Mouse (Mus musculus): ENCODE data around the gene Trpv2. TPM values are rescaled to one million over a fixed set of nuclear protein-coding genes. Genes with fewer than 3 reads are reported as not detected.

Gene Trpv2
- total RNA-seq, 2 experiments from 2014 or later: 12.8 to 14.0 TPM

DNA sequence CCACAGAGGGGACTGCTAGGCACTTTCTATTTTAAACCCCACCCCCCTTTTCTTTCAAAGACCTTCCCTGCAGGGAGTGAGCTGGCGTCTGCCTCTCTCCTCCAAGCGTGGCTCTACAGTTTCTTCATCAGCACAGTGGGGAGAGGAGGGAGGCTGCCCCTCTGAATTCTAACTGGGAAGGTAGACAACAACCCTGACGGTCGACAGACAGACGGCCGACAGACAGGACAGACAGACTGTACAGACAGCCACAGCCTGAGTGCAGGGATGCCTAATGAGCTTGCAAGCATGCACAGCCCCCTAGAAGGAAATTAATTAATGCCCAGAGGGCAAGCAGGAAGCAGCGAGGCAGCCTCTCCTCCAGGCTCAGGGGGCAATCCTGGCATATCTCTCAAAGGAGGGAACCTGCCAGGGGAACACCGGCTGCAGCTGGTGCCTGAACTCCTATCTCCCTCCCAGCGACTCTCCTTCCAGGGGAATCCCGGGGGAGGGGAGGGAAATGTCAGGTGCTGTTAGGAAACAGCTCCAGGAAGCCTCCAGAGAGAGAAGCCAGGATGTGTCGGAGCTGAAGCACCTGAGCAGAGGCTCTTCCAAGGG, 56.0 kb downstream of the Trpv2 start:
- DNase-seq (ENCODE audit: low spot score in 2 of 2): no peak
- Histone ChIP-seq H3K27ac (no peak overlapping the region), H3K4me3 (no peak overlapping the region)
- no peak for TF ChIP-seq CTCF (conservative IDR thresholded peaks at IDR 0.05)

DNA sequence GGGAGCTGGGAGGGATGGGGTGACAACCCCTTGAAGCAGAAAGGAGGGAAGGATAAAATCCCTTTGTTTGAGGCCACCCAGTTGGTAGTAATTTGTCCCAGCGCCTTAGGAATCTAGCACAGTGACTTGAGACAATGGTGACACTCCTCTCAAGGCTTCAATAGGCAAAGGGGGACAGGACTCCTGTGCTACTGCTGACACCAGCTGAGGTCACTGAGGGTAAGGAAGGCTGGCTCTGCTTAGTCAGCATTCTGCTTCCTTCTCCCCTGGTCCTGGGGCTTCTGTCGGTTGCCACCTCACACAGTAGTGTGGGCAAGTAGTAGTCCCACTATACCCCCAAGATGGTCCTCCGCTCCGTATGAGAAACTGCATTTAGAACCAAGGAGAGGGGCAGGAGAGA, 56.9 kb downstream of the Trpv2 start:
- Histone ChIP-seq H3K4me3 (no peak overlapping the region), H3K27ac (no peak overlapping the region)
- TF ChIP-seq CTCF (conservative IDR thresholded peaks at IDR 0.05): no peak
- no peak for DNase-seq (ENCODE audit: low spot score in 2 of 2)

- no peak for TF ChIP-seq CTCF (conservative IDR thresholded peaks at IDR 0.05)
- no peak overlapping the region for H3K4me3 ChIP-seq
- no peak for DNase-seq (ENCODE audit: low spot score in 2 of 2)
- H3K27ac ChIP-seq: no peak overlapping the region
These were observed 61.1 kb downstream of the Trpv2 start for GRCm38 (mm10) chr11:62635406-62635805.

- 0 out of 2 replicates have a peak overlapping the region, but pooled peaks have one; percentile 43 for H3K27ac ChIP-seq
- TF ChIP-seq CTCF (conservative IDR thresholded peaks at IDR 0.05): no peak
- DNase-seq (ENCODE audit: low spot score in 2 of 2): no peak
- H3K4me3 ChIP-seq: no peak overlapping the region
These were observed 62.0 kb downstream of the Trpv2 start for GRCm38 (mm10) chr11:62636105-62636839.

GRCm38 (mm10) chr11:62636840-62637221, 62.5 kb downstream of the Trpv2 start:
- Histone ChIP-seq H3K27ac (peak overlapping the region; percentile 33; the same call in 1 of the 2 replicates), H3K4me3 (no peak overlapping the region)
- peak in 1 of 2 experiments; percentile 37 for DNase-seq (ENCODE audit: low spot score in 2 of 2)
- TF ChIP-seq CTCF (conservative IDR thresholded peaks at IDR 0.05): no peak

DNA sequence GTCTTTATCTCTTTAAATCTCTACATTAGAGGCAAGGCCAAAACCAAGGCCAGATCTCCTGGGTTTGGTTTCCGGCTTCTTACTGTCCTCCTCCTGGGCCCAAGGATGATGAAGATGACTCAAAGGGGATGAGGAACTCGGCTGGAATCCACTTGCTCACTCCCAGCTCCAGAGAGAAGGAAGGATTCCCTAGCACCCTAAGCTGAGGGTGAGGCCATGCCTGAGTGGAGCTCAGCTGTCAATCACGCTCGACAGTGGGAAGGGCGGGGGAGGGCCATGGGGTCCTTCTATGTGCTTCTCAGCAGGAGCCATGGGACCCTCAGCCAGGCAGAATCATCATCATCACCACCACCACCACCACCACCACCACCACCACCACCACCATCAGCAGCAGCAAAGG, 63.1 kb downstream of the Trpv2 start:
- DNase-seq (ENCODE audit: low spot score in 2 of 2): no peak
- no peak for TF ChIP-seq CTCF (conservative IDR thresholded peaks at IDR 0.05)
- no peak overlapping the region for H3K4me3 ChIP-seq
- H3K27ac ChIP-seq: peak overlapping the region; percentile 33; the same call in 1 of the 2 replicates

- TF ChIP-seq CTCF (conservative IDR thresholded peaks at IDR 0.05): no peak
- Histone ChIP-seq H3K4me3 (no peak overlapping the region), H3K27ac (no peak overlapping the region)
- no peak for DNase-seq (ENCODE audit: low spot score in 2 of 2)
These were observed 63.5 kb downstream of the Trpv2 start for GRCm38 (mm10) chr11:62637806-62638205.

- H3K4me3 ChIP-seq: no peak overlapping the region
- no peak for TF ChIP-seq CTCF (conservative IDR thresholded peaks at IDR 0.05)
- no peak overlapping the region for H3K27ac ChIP-seq
- no peak for DNase-seq (ENCODE audit: low spot score in 2 of 2)
These were observed 64.1 kb downstream of the Trpv2 start for GRCm38 (mm10) chr11:62638402-62638801.

DNA sequence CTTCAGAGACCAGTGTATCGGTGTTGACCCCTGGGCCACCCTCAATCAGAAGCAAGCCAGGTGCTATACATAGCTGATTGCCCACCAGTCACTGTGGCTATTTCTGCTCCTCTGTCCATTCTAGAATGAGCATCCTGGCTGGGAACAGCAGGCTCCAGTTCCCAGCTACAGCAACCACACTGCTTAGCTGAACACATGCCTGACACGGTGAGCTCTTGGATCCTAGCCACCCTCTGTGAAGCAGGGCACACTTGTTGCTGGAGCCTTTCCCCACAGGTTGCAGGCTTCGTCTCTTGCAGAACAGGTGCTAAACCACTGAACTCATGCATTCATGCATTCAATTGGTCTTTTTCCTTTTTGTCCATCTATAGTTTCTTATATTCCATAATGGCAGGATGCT, 66.1 kb downstream of the Trpv2 start:
- Histone ChIP-seq H3K4me3 (no peak overlapping the region), H3K27ac (no peak overlapping the region)
- TF ChIP-seq CTCF (conservative IDR thresholded peaks at IDR 0.05): no peak
- no peak for DNase-seq (ENCODE audit: low spot score in 2 of 2)

DNA sequence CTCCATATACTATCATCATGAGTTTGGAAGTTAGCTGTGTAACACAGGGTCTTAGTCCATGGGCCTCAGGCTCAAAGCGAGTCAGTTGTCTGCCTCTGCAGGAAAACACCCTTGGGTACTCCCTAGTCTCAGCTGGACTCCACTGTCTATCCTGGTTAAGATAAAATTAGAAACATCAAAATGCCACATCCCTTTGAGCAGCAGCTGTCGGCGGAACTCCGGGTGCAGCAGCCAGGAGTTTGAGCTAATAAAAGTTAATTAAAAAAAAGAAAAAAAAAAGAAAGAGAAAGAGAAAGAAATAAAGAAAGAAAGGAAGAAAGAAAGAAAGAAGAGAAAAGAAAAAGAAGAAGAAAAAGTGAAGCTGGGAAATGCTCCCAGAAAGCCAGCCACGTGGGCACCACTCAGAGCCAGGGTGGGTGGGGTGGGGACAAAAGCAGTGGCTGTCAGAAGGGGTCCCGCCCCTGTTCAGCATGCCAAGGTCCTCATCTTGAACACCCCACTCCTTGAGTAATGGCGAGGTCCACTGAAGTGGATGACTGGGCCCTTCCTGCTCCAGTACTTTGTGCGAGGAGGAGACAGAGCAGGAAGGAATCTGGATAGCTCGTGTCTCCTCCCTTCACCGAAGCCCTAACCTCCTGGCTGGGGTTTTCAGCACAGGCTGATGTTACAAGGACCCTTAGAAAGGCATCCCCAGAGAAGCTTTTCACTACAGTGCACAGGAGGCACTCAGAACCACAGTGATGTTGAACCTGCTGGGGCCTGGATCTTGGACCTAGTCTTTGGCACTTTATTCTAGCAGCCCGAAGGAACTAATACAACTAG, 67.9 kb downstream of the Trpv2 start:
- Histone ChIP-seq H3K4me3 (no peak overlapping the region), H3K27ac (0 out of 2 replicates have a peak overlapping the region, but pooled peaks have one; percentile 33)
- no peak for TF ChIP-seq CTCF (conservative IDR thresholded peaks at IDR 0.05)
- DNase-seq (ENCODE audit: low spot score in 2 of 2): no peak

DNA sequence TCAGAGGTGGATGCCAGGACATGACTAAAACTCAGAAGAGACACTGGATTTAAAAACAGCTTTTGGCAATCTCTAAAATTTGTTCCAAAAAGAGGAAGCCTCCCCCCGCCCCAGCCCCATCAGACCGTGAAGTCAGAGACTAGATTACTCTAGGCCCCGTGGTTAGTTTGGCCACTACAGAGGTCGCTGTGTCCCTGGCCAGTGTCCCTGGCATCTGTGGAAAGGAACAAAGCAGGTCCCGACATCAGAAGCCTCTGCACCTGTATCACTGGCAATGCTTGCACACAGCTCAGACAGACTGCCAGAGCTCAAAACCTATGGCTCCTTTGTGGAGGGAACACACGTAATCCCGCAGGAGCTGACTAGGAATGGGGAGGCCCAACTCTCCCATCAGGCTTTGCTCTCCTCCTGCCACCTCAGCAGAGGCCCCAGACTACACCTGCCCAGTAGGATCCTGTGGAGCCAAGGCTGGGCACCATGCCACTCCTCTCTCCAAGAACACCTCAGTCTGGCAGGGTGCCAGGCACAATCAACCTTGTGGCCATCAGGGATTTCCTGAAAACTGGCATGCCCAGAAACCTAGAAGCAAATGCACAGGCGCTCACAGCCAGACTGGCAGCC, 68.8 kb downstream of the Trpv2 start:
- no peak for TF ChIP-seq CTCF (conservative IDR thresholded peaks at IDR 0.05)
- DNase-seq (ENCODE audit: low spot score in 2 of 2): no peak
- H3K4me3 ChIP-seq: no peak overlapping the region
- no peak overlapping the region for H3K27ac ChIP-seq

DNA sequence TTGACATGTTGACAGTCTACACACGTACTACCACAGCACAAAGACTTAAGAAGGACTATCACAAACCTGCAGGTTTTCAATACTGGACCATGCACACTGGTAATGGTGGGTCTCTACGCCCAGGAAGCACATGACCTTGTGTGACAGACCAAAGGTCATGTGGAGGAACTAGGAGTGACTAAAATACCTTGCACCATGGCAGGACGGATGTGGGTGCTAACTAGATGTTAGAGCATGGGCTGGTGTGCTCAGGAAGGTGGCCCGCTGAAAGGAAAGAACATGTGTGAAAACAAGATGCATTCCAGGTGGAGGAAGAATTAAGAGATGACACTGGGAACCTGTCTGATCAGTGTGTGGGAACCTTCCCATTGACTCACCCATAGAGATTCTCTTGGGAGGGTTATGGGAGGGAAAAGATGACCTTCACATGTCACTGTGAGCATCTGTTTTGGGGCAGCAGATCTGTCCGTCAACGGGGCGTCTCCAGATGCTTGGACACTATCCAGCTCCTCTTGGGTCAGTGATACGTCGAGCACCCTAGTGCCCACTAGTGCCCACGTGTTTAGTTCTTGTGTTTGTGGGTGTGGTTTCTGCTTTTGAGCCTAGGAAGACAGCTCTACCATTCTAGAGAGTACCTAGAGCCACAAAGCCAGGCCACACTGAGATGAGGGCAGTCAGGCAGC, 69.5 kb downstream of the Trpv2 start:
- no peak overlapping the region for H3K4me3 ChIP-seq
- H3K27ac ChIP-seq: no peak overlapping the region
- TF ChIP-seq CTCF (conservative IDR thresholded peaks at IDR 0.05): no peak
- DNase-seq (ENCODE audit: low spot score in 2 of 2): no peak

Data from layer of hippocampus, adult 2 months (tissue).